Mouse (Mus musculus) adrenal gland, adult (tissue): Measurements from ENCODE around the gene Slc25a16.

Experiments used
- DNase-seq, 2 experiments: peaks; one replicate each; pipeline ENCODE4 v3.0.0; 2022 to 2023; ENCODE audit warnings: low spot score in 1 of 2; ENCODE audit not compliant: inconsistent age in 2 of 2

Gene Slc25a16

DNA sequence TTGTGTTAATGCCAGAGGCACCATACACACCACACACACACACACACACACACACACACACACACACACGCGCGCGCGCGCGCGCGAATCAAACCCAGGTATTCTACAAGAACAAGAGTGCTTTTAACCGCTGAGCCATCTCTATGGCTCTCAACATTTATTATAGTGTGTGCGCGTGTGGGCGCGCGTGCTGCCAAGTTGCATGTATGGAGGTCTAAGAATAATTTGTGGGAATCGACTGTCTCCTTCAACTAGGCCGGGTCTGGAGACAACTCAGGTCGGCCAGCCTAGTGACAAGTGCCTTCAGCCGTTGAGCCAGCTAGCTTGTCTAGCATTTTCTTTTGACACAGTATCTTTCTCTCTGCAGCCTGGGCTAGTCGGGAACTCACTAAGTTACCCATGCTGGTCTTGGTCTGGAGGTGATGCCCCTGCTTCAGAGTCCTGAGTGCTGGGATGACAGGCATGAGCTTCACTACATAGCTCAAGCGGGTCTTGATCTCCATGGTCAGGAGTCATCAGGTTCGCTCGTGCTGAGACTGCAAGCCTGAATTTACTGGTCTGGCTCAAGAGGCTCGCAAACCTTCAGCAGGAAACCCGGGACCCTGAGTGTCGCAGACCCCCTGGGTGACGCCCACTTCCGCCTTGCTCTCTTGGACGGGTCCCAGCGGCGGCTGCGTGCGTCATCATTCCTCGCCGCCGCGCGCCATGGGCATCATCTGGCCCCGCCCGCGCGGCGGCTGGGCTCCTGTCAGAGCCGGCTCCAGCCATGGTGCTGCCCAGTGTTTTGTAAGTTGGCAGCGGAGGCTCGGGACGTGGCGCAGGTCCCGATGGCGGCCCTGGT lies at the start of gene Slc25a16:
Gene Slc25a16 (plus strand): TSS at position 709 of the 841 bp plus-strand sequence.
- peak; percentile 93 to 97 for DNase-seq

DNA sequence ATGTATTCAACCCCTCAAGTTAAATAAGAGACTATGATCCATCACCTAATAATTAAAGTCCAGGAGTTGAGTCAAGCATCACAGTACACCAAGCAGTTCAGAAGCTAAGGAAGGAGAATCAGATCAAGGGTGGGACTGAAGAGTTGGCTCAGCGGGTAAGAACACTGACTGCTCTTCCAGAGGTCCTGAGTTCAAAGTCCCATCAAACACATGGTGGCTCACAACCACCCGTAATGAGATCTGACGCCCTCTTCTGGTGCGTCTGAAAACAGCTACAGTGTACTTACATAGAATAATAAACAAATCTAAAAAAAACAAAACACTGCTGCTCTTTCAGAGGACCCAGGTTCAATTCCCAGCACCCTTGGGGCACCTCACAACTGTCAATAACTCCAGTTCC lies 45.6 kb upstream of the Slc25a16 start:
- no peak for DNase-seq

DNA sequence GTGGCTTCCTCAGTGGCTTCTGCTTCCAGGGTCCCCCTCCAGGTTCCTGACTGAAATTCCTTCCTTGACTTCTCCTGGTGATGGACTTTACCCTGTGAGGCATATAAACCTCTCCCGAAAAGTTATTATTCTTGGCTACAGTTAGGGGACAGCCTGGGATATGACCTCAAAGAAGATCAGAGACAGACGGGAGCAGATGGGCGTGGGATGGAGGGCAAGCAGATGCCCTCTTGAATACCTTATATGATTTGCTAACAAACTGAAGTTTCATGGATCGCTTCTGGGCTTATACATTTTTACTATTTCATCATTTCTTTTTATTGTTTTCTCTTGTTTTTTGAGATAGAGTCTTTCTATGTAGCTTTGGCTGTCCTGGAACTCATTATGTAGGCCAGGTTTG lies 44.9 kb upstream of the Slc25a16 start:
- DNase-seq, result no peak

DNA sequence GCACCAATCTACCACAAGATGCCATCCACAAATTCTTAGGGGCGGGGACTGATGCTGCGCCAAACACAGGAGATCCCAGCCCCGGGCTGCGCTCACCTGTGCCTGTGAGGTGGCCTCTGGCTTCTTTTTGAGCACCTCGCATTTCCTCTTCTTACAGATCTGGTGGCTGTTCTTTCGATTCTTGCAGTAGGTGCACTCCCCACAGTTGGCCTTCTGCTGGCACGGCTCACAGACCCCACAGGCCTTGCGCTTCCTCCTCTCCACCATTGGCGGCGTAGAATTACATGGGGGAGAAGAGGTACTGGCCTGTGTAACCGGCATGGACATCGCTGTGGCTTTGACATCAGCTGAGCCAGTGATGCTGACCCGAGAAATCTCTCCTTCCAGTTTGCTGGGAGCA lies 42.4 kb upstream of the Slc25a16 start:
- DNase-seq, result no peak

DNA sequence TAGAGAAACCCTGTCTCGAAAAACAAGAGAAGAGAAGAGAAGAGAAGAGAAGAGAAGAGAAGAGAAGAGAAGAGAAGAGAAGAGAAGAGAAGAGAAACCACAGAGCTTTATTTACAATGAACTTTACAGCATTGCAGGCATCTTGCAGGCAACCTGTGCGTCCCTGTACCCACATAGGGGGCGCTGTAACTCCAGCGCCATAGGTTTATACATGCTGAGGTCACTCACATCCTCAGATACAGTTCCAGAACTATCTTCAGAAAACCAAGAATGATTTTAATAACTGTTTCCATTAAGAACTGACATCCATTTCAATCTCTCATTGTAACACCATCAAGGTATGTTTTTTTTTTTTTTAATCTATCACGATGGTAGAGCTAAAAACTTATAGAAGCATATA lies 39.2 kb upstream of the Slc25a16 start:
- peak; percentile 14 to 55 for DNase-seq

DNA sequence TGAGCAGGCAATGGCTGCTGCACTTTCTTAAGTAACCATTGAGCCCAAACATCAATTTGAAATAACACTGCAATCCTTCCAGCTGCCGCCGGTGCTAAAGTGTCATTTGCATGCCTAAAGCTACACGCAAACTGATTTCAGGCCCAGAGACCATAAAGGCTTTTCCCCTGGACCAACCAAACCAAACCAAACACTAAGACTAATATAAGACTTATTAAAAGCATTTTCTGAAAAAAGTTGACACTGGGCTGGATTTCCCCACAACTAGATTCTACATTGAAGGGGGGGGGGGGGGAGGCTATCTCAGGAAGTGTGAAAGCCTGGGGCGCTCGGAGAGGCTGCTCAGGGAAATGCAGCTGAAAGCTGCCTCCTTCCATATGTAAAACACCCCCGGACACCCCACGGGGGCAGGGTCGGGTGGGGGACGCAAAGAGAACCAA lies 36.5 kb upstream of the Slc25a16 start:
- no peak for DNase-seq

DNA sequence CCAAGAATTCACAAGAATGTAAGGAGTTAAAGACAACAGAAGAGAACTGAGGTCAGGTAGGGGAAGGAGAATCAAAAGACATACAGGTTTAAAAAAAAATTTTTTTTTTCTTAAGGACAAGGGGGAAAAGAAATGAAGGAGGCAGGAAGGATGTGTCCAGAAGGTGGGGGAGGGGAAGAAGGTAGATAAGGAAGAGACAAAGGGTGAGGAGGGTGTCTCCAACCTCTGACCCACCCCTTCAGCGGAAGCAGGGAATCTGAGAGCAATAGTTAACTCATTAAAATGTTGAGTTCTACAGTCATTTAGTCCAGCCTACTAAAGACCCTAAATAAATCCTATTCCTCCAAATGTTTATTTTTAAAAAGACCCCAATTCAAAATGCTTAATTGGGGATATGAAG lies 35.9 kb upstream of the Slc25a16 start:
- no peak for DNase-seq

DNA sequence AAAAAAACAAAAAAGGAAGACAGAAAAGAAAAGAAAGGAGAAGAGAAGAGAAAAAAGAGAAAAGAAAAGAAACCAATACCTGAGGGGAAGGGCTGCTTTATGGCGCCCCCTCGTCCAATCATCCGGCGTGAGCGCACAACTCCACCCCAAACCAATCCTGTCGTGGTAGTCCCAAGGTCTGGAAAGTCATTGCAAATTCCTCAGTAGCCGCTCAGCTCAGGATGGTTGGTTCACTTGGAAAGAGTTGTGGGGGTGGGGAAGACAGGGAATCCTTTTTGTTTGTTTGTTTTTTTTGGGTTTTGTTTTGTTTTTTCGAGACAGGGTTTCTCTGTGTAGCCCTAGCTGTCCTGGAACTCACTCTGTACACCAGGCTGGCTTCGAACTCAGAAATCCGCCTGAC lies 35.0 kb upstream of the Slc25a16 start:
- no peak for DNase-seq

DNA sequence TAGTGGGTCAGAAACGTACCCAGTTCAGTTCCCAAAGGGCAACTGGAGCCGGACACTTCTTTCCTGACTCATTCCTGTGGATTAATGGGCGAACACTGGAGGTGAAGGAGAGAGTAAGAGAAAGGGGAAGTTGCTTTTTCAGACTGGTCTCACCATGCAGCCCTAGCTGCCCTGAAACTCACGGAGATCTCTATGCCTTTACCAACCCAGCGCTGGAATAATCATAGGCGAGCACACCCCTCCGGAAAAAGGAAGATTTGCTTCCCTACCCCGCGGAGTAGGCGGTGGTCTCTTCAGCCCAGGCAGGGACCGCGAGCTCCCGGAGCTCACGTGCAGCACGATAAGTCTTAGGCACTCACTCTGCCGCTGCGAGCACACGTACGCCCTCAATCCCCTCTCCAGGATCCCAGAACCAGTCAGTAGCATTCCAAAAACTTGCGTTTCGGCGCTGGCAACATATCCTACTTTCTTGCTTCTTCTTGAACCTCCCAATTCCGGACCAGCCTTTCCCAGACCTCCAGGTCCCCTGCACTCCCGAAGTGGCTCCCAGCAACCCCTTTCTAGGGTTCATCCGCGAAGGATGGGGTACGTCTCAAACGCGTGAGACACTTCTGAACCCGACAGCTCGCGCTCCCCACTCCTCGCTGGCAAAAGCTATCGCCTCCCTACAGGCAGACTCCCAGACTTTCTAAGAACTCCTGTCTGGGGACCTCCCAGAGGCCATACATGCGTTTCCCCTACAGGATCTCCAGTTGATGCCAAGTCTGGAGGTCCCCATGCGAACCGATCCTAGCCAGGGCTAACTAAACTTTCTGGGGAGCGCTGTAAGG lies 34.2 kb upstream of the Slc25a16 start:
- DNase-seq, result peak; percentile 16 to 71

DNA sequence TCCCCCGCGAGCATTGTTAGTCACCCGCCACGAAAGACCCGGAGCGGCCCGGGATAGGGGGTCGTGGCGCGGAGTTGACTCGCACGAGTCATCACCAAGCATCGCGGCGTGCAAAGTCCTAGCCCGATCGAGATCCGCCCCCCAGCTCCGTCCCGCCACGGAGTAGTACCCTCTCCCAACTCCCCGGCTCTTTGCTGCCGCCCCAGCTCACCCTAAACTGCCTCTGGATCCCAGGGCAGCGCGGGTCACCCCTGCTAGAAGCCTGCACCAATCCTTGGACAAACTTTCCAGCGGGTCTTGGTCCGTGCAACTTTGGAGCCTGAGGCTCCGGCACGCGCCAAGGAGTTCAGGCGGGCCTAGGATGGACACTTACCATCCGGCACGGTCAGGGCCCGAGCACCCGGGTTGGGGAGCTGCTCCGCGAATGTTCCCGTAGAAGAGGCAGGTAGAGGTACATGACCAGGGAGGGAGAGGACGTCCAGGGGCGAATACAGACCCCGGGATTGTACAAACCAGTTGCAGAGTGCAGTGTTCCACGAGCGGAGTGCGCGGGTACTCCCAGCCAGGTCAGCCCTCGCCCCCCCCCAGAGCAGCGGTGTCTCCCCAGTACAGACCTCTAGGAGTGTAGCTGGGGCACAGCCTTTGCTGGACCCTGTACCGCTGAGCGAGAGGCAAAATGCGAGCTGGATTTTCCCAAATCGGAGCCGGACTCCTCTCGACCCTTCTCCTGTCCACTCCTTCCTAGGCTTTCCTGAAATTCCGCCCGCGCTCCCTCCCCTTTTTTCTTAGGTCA lies 33.4 kb upstream of the Slc25a16 start:
- peak; percentile 39 to 79 for DNase-seq

DNA sequence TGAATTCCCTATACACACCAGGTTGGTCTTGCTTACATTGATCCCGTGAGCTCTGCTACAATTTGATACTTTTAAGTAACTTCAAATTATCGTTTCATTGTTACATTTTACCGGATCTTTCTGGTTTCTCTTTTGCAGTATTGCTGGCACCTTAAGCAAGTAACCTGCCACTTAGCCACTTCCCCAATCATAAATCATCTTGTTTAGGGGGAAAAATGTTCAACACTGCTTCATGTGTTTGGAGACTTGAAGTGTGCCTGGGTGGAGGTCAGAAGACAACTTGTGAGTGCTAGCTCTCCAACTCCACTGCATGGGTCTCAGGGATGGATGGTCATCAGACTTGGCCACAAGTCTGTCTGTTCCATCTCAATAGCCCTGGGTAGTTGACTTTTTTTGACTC lies 29.4 kb upstream of the Slc25a16 start:
- DNase-seq, result no peak

DNA sequence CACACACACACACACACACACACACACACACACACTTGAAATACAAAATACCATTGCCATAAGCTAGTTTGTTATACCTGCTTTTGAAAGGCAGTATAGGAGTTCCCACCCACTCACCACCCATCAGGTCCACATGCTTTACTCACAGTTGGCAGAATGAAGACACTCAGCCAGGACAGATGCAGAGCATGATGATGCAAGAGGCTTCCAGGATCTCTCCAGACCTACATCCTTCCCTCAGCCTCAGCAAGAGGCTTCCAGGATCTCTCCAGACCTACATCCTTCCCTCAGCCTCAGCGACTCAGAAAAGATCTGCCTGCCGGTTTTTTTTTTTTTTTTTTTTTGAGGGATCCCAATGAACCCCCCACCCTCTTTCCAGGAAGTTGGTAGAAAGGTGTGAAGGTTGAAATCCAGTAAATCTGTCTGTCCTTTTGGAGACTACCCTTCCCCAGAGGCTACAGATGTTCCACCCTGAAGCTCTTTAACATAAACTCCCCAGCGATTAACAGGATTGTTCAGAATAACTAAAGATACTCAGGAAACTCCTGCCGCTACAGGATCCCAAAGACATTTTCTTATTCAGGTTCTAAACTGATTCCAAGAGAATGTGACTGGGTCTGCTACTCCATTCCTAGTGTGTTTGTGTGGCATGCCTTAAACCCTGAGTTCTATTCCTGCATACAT lies 27.7 kb upstream of the Slc25a16 start:
- no peak for DNase-seq

DNA sequence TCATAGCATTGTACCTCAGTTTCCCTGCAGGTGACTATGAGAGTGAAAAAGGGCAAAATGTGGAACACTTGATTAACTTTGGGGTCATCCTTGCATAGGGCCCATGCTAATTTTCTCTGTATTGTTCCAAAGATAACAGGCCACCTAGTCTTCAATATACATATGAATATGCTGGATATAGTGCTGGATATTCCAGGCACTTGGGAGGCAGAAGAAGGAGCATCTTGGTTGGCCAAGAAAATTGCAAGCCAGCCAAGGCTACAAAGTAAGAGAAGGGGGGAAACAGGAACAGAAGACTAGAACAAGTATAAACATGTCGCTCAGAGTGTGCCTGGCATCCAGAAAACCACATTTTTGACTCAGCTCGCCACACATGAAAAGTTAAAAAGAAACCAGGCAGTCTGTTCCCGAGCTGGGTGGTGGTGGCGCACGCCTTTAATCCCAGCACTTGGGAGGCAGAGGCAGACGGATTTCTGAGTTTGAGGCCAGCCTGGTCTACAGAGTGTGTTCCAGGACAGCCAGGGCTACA lies 27.0 kb upstream of the Slc25a16 start:
- DNase-seq, result no peak

DNA sequence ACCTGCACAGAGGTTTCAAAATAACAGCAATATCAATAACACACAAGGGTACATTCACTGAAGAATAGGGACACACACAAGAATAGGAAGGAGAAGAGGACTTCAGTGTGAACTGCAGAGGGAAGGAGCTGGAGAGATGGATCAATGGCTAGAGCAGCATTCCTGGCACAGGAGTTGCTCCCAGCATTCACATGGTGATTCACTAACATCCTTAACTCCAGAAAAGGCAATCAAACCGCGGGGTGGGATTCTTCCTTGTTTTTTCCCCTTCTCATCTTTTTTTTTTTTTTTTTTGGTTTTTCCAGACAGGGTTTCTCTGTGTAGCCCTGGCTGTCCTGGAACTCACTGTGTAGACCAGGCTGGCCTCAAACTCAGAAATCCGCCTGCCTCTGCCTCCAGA lies 26.0 kb upstream of the Slc25a16 start:
- no peak for DNase-seq

DNA sequence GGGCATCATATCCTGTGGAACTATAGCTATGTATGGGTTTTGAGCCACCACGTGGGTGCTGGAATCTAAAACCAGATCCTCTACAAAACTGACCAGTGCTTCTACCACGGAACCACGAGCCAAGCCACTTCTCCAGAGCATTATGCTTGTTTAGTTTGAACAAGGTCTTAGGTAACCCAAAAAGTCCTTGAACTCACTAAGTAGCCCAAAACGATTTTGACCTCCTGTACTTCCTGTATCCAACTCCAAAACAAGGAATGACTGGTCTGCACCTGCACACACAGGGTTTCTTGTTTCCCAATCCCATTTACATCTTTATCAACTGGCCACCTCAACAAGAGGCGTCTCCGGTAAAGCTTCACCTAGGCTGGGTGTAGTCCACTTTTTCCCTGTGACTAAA lies 25.0 kb upstream of the Slc25a16 start:
- no peak for DNase-seq

DNA sequence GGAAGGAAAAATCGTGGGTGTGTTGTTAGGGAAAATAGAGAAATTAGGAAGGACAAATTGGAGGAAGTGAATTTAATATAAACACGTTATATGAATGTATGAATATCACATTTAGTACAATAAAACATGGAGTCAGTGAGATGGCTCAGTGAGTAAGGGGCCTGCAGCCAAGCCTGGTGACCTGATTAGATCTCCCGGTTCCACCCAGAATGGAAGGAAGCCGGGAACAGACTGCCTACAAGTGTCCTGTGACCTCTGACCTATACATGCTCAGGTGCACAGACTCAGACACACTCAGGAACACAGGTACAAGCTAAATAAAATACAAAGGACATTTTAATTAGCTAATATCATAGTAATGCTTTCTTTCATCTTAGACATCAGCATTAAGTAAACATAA lies 24.4 kb upstream of the Slc25a16 start:
- DNase-seq, result no peak

DNA sequence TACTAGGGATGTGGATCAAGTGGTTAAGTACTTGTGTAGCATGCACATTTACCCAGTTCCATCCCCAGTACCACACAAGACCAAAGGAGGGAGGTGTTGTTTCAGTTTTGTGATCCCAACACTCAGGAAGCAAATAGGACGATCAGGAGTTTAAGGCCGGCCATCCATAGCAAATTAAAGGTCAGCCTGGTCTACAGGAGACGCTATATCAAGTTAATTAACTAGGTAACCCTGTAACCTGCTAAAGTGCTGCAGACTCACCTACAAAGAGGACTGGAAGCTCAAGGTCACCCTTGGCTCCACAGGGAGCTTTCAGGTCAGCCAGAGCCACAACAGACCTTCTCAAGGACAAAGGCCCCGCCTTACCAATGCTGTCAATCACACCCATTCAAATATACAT lies 23.7 kb upstream of the Slc25a16 start:
- peak in 1 of 2 experiments; percentile 36 for DNase-seq

DNA sequence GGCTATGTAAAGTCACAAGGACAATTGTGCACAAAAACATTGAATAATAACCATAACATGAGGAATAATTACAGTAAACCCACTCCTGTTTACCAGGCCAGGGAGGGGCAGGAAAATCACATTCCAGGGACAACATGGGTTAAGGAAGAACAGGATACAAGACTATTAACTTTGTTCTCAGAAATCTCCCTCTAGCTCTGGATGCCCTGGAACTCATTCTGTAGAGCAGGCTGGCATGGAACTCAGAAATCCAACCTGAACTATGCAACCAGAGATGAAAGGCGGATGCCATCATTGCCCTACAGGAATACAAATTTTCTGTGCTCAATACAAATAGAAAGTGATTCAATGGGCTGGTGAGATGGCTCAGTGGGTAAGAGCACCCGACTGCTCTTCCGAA lies 23.0 kb upstream of the Slc25a16 start:
- no peak for DNase-seq

DNA sequence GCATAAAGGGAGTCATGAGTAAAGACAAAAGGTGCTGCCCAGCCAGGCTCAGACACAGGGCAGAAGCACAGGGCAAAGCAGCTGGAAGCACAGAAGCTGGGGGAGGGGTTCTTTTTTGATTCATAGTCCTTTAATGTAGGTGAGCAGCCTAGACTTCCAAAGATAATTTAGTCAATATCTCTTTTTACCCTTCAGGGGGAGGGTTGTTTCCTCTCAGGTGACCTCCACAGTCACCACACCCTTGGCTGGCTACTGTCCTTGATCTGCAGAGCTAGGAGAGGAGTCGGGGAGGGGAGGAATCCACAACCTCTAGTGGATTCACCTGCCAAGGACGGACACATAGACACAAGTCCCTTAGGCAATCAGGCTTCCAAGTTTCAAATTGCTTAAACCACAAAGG lies 22.4 kb upstream of the Slc25a16 start:
- no peak for DNase-seq

DNA sequence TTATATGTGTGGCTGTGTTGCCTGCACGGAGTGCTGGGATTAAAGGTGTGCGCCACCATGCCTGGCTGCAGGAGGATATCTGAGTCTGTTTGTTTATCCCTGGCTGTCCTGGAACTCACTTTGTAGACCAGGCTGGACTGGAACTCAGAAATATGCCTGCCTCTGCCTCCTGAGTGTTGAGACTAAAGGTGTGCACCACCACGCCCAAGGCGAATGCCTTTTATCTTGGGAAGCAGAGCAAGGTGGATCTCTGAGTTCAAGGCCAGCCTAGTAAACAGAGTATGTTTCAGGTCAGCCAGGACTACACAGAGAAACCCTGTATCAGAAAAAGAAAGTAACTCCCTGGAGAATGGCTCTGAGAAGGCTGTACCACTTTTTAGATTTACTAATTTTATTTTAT lies 20.3 kb upstream of the Slc25a16 start:
- no peak for DNase-seq

DNA sequence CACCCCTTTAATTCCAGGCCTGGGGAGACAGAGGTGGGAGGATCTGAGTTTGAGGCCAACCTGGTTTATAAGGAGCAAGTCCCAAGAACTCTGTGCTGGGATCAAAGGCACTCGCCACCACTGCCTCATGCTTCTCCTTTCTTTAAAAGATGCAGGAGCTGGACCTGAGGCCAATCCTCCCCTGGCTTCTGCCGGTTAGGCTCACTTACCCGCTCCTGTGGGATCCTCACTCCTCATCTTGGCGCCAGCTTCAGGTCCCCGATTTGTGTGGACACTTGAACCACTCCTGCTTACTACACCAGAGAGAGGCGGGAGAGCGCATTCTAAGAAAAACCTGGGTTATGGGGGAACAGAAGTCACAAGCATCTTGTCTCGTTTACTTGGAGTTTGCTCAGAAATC lies 18.6 kb upstream of the Slc25a16 start:
- no peak for DNase-seq
